Mouse (Mus musculus) ovary, postnatal 10 days (tissue): ENCODE measurements around the gene C87414.
"Not testable (repeated sequence)": the region's sequence is repeated elsewhere in the genome, so short reads cannot be mapped to it uniquely, and the experiment has no call there.

Source experiments
- DNase-seq: peaks from one replicate; pipeline ENCODE4 v3.0.0; 2022; ENCODE audit warnings: low spot score

C87414 gene

GRCm38 (mm10) chr5:93671451-93671850, at the start of gene C87414:
Gene C87414, minus strand, starts transcription at chr5:93671551.
- not testable (repeated sequence) for DNase-seq

- DNase-seq = not testable (repeated sequence)
These were observed 13.3 kb upstream of the C87414 start for GRCm38 (mm10) chr5:93684661-93685060.
